Mouse (Mus musculus): ENCODE results near the gene Rnf2. TPM values are rescaled to one million over a fixed set of nuclear protein-coding genes. Genes with fewer than 3 reads are reported as not detected.
"Not testable (repeated sequence)": the region's sequence is repeated elsewhere in the genome, so short reads cannot be mapped to it uniquely, and the experiment has no call there.

Rnf2 gene
- total RNA-seq, 2 experiments from 2014 or later: 32.7 to 74.3 TPM

GRCm38 (mm10) chr1:151492419-151492818 lies 8.3 kb downstream of the Rnf2 start:
- no peak for ATAC-seq (replicated peaks; ENCODE audit: poor library complexity, severe bottlenecking)

GRCm38 (mm10) chr1:151489806-151490205 lies 10.9 kb downstream of the Rnf2 start:
- peak; percentile 62 for ATAC-seq (replicated peaks; ENCODE audit: poor library complexity, severe bottlenecking)

GRCm38 (mm10) chr1:151484754-151485153 lies 16.0 kb downstream of the Rnf2 start:
- no peak for ATAC-seq (replicated peaks; ENCODE audit: poor library complexity, severe bottlenecking)

GRCm38 (mm10) chr1:151483568-151483967 lies 17.2 kb downstream of the Rnf2 start:
- ATAC-seq (replicated peaks; ENCODE audit: poor library complexity, severe bottlenecking): no peak

GRCm38 (mm10) chr1:151482497-151482896 lies 18.3 kb downstream of the Rnf2 start:
- no peak for ATAC-seq (replicated peaks; ENCODE audit: poor library complexity, severe bottlenecking)

DNA sequence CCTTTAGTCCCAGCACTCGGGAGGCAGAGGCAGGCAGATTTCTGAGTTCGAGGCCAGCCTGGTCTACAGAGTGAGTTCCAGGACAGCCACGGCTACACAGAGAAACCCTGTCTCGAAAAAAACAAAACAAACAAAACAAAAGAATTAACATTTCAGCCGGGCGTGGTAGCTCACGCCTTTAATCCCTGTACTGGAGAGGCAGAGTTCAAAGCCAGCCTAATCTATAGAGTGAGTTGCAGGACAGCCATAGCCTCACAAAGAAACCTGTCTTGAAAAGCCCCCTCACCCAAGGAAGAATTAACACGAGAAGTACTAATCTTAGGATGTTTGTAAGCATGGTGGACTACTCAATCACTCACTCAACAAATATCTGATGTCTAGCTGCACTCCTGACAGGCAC lies 28.4 kb downstream of the Rnf2 start:
- ATAC-seq (replicated peaks; ENCODE audit: poor library complexity, severe bottlenecking): not testable (repeated sequence)

DNA sequence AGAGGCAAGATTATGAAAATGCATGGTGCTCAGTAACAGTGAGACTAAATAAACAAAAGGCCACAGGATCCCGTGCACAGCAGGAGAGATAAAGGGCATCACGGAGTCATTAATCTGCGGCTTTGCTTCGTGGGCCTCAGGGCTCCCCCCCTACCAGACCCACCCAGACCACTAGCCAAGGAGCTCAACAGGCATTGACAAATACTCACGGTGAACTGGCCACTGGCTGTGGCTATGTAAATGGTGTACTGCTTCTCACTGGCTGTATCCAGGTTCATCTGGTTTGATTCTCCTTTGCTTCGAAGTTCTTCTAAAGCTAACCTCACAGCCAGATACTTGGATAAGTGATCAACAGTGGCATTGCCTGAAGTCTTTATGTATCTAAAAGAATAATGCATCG lies 29.3 kb downstream of the Rnf2 start:
- no peak for ATAC-seq (replicated peaks; ENCODE audit: poor library complexity, severe bottlenecking)

DNA sequence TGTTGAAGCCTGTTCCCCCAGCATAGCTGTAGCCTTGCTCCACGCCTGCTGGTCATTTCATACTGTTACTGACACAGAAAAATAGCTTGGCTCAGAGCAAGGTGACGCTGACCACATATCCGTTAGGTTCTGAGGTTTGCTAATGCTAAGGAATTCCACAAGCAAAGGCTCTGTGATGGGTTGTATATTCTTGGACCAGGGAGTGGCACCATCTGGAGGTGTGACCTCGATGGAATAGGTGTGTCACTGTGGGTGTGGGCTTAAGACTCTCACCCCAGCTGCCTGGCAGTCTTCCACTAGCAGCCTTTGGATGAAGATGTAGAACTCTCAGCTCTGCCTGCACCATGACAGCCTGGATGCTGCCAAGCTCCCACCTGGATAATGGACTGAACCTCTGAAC lies 34.2 kb downstream of the Rnf2 start:
- no peak for ATAC-seq (replicated peaks; ENCODE audit: poor library complexity, severe bottlenecking)

GRCm38 (mm10) chr1:151464914-151465313 lies 35.8 kb downstream of the Rnf2 start:
- no peak for ATAC-seq (replicated peaks; ENCODE audit: poor library complexity, severe bottlenecking)

DNA sequence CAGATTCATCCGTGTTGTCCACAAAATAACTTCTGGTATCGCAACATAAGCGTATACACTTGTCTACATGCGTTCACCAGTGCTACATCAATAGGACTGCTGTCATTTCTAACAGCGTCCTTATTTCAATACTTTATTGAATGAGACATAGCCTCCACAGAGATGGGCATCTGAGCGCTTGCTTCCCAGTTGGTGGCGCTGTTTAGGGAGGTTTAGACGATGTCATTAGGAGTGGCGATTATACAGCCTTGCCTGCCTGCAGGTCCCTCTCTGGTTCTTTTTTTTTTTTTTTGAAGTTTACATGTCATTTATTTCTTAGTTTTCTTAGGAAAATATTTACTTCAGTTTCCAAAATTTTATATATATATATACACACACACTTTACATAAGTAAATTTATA lies 39.5 kb downstream of the Rnf2 start:
- ATAC-seq (replicated peaks; ENCODE audit: poor library complexity, severe bottlenecking): no peak; the same call in 1 of the 2 replicates

- peak; percentile 98 for ATAC-seq (replicated peaks; ENCODE audit: poor library complexity, severe bottlenecking)
These were observed 43.7 kb downstream of the Rnf2 start for GRCm38 (mm10) chr1:151457087-151457486.

DNA sequence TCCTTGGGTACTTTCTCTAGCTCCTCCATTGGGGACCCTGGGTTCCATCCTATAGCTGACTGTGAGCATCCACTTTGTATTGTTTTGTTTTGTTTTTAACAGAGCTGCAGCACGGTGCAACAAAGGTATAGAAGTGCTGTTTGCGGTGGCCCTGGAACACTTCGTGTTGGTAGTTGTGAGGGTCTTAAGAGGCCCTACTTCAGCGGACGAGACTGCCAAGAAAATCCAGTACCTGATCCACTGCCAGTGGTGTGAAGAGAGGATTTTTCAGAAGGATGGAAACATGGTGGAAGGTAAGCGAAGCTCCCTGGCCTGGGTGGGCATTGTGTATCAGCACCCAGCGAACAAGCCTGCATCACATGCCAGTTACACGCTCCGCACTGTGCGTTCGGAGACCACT lies 48.8 kb downstream of the Rnf2 start:
- no peak for ATAC-seq (replicated peaks; ENCODE audit: poor library complexity, severe bottlenecking)

GRCm38 (mm10) chr1:151450851-151451250 lies 49.9 kb downstream of the Rnf2 start:
- no peak for ATAC-seq (replicated peaks; ENCODE audit: poor library complexity, severe bottlenecking)

DNA sequence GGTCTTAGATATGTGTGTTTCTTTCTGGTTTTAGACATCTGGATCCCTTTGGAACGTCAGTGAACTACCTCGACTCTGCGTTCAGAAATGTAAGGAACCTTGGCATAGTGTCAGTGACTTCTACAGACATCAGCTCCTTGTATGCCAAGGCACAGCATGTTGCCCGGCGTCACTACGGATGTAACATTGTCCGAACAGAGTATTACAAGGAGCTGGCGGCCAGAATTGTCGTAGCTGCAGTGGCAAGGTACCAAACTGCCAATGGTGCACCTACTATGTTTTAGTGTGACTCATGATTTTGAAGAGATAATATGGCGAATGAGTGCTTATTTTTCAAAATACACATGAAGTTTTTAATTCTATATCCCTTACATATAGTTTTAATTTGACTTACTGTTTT lies 50.9 kb downstream of the Rnf2 start:
- no peak for ATAC-seq (replicated peaks; ENCODE audit: poor library complexity, severe bottlenecking)

DNA sequence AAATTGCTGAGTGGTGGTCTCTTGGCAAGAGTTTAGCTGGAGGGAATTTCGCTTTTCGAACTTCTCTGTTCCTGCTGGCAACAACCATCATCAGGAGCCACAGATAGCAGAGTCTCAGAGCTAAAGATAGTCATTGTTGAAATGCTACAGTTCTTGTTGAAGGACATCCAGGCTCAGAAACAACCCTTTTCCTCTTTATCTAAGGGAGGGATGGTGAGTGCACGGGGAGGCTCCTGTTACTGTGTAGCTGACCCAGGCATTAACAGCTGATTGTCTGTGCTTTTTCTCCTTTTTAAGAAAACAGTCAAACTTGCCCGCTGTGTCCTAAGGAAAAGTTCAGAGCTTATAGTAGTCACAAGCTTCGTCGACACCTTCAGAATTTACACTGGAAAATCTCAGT lies 65.3 kb downstream of the Rnf2 start:
- ATAC-seq (replicated peaks; ENCODE audit: poor library complexity, severe bottlenecking): no peak

- ATAC-seq (replicated peaks; ENCODE audit: poor library complexity, severe bottlenecking): no peak
These were observed 71.4 kb downstream of the Rnf2 start for GRCm38 (mm10) chr1:151429316-151429715.

DNA sequence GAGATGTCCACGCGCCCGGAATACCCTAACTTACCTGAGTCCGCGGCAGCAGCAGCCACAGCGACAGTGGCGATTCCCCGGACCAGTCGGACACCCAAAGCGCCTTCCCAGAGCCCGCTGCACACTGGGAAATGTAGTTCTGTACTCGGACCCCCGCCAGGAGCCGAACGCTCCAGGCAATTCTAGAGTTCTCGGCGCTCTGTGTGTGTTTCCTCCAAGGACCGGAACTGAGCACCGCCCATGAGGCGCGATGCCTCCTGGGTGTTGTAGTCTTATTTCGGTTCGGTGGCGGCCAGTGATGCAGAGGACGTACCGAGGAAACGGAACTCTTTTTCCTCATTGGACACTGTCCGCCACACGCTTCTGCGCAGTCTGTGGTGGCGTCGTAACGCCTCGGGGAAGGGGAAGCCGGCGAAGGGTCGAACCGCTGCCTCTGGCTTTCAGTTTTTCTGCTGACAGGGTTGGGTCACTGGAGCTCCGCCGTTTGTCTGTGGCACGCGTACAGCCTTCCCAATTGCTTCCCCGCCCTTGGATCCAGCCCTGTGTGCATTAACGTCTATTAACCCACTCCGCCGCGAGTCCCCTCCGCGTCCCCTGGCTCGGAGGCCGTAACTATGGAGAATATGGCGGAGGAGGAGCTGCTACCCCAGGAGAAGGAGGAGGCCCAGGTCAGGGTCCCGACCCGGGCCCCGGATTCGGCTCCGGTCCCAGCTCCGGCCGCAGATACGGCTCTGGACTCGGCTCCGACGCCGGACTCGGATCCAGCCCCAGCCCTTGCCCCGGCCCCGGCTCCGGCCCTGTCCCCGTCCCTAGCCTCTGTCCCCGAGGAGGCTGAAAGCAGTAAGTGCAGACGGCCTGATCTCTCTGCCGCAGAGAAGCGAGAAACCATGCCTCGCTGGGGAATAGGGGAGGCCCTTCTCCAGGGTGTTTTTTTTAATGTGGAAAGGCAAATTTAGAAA lies 72.2 kb downstream of the Rnf2 start, which contains the start of the genes Swt1 and Trmt1l:
TSS of gene Swt1 (minus strand) at position 193 of the 959 bp plus-strand sequence.
TSS of gene Trmt1l (plus strand) at position 280 of the 959 bp plus-strand sequence.
- ATAC-seq (replicated peaks; ENCODE audit: poor library complexity, severe bottlenecking): peak; percentile 95

DNA sequence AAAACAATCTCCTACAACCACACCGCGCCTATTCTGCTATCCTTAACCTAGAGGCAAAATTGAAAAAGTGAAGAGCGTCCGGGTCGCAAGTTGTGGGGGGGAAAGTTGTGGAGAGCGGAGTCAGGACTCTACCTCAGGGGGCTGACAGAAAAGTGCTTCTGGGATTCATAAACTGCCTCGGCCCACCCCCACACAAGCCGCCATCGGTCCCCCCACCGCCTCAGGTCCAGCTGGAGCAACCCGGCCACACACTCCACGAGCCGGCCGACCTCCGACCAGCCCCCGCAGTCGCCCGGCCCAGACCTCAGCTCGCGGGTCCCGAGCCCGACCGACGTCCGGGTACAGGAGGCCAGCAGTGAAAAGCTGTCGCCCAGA lies 72.9 kb downstream of the Rnf2 start:
- ATAC-seq (replicated peaks; ENCODE audit: poor library complexity, severe bottlenecking): peak; percentile 40

- ATAC-seq (replicated peaks; ENCODE audit: poor library complexity, severe bottlenecking): no peak
These were observed 73.7 kb downstream of the Rnf2 start for GRCm38 (mm10) chr1:151426947-151427600.

DNA sequence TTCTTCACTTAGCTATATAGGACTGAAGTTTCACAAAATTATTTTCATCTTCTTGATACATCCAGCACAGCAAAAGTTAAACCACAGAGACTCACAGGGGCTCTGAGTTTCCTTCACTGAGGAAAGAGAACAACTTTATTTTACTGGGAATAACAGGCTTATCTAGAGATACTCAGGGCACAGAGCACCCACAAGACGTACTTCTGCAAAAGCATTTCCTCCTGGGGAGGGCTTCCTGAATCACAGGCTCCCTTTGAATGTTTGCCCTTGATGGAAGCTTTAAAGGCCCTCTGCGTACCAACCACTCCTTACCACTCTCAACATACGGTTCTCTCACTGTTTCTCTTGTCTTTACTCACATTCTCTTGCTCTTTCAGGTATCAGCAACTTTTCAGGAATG lies 78.6 kb downstream of the Rnf2 start:
- peak; percentile 89 for ATAC-seq (replicated peaks; ENCODE audit: poor library complexity, severe bottlenecking)

- ATAC-seq (replicated peaks; ENCODE audit: poor library complexity, severe bottlenecking): no peak
These were observed 90.9 kb downstream of the Rnf2 start for GRCm38 (mm10) chr1:151409827-151410226.
